Mouse (Mus musculus) embryonic facial prominence, embryonic 15.5 days (tissue): ENCODE results near the gene Slc17a9. TPM values are rescaled to one million over a fixed set of nuclear protein-coding genes. Genes with fewer than 3 reads are reported as not detected.

Source experiments
- ATAC-seq: fragments of 200-750 bp; cut with Nextera tagmentation; 2 replicates; pipeline ENCODE4 v1.8.0; 2017; ENCODE audit warnings: low read depth, moderate TSS enrichment; ENCODE audit not compliant: insufficient number of reproducible peaks, low FRiP score, low TSS enrichment
- H3K27ac ChIP-seq: fragments of 300-500 bp; sonication (generic); replicated peaks from 2 replicates; pipeline ENCODE4 v1.5.1; 2015; ENCODE audit warnings: mild to moderate bottlenecking, inconsistent platforms
- H3K27me3 ChIP-seq: fragments of 300-500 bp; sonication (generic); 2 replicates; pipeline ENCODE4 v1.6.1; 2015; ENCODE audit warnings: inconsistent platforms
- H3K36me3 ChIP-seq: fragments of 300-500 bp; sonication (generic); 2 replicates; pipeline ENCODE4 v1.6.1; 2015; ENCODE audit warnings: mild to moderate bottlenecking, inconsistent platforms
- H3K4me1 ChIP-seq: fragments of 300-500 bp; sonication (generic); 2 replicates; pipeline ENCODE4 v1.6.1; 2015; ENCODE audit warnings: inconsistent platforms
- H3K4me2 ChIP-seq: fragments of 300-500 bp; sonication (generic); replicated peaks from 2 replicates; pipeline ENCODE4 v1.6.1; 2015; ENCODE audit warnings: mild to moderate bottlenecking, inconsistent platforms
- H3K4me3 ChIP-seq: fragments of 300-500 bp; sonication (generic); replicated peaks from 2 replicates; pipeline ENCODE4 v1.5.1; 2015; ENCODE audit warnings: mild to moderate bottlenecking, inconsistent platforms
- H3K9ac ChIP-seq: fragments of 300-500 bp; sonication (generic); 2 replicates; pipeline ENCODE4 v1.6.1; 2015; ENCODE audit warnings: inconsistent platforms
- H3K9me3 ChIP-seq: fragments of 300-500 bp; sonication (generic); replicated peaks from 2 replicates; pipeline ENCODE4 v1.6.1; 2016; ENCODE audit warnings: inconsistent platforms
- WGBS: fragments of 180-500 bp; shearing (Covaris S2); methylation state at CpG from one replicate; pipeline ENCODE4 v1.1.7; 2015; 5-methylcytosine and 5-hydroxymethylcytosine counted together
- polyA plus RNA-seq: library from polyadenylated mRNA; unstranded; fragments of >200 nt; fragmentation: Nextera tagmentation; extraction: Ambion mirVana; gene quantifications from 2 replicates; pipeline ENCODE4 v1.2.1, GENCODE M21; 2015

Slc17a9 gene
- polyA plus RNA-seq, 1 experiment from 2014 or later: 3.7 TPM

DNA sequence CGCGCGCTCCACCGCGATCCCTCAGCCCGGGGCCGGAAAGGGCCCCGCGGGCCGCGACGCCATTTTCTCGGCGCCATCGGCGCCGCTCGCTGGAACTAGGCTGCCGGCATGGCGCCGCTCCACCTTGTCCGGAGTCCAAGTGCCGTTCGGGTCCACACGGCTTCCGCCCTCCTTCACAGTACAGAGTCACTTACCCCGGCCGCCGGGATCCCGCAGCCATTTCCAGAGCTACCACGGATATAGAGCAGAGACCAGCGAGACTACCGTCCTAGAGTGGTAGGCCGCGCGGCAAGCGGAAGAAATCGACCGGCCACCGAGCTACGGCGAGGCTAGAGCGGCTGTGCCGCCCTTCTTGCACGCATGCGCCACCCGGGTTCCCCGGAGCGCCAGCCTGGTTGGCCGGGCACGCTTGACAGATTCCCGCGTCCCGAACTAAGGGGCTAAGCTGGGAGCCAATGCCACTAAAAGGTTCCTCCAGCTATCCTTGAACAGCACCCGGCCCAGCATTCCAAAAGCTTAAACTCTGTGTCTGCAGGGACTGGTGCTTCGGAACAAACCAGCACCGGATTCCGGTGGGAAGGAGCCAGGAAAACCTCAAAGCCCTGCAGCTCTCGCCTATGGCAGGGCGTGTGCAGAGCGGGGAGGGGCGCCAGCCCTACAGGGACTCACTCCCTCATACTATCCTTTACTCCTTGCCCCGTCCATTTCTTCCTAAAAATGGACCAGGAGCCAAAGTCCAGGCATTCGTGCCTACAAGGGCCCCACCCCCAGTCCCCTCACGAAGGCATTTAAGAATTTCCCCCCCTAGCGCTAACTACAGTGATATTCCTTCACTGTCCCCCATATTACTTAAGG, 23.1 kb upstream of the Slc17a9 start:
- no peaks in the 10 kb centered on the region for H3K27me3 ChIP-seq
- peaks cover 37% of the 10 kb centered on the region for H3K4me1 ChIP-seq
- H3K36me3 ChIP-seq: no peaks in the 10 kb centered on the region
- H3K4me2 ChIP-seq: peak overlapping the region; percentile 87
- WGBS: under 1% methylated on average over 57 of the region's 66 CpGs
- H3K9me3 ChIP-seq: no peaks in the 10 kb centered on the region
- H3K27ac ChIP-seq: peak overlapping the region; percentile 95
- H3K4me3 ChIP-seq: peak overlapping the region; percentile 62
- ATAC-seq: peak; percentile 95
- peak overlapping the region; percentile 81 for H3K9ac ChIP-seq

DNA sequence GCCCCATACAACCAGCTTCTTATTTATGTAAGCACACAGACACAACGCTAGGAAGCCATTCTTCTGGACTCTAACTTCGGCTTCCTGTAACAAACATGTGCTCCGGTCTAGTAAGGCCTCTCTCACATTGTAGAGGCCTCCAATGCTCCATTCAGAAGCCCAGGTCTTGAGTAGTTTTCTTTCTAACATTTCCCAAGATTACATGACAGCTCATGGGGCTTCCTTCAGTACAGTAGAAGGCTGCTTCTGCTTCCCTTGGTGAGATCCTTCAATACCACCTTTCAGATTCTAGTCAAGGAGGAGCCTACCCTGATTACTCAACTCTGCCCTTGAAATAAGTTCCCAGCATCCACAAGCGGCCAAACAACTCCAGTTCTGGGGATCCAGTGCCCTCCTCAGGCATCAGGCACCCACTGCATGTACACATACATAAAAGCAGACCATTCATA, 22.3 kb upstream of the Slc17a9 start:
- H3K4me3 ChIP-seq: peak overlapping the region; percentile 62
- peak overlapping the region; percentile 95 for H3K27ac ChIP-seq
- no peaks in the 10 kb centered on the region for H3K9me3 ChIP-seq
- WGBS: 34% methylated on average over 4 of the region's 4 CpGs
- peaks cover 34% of the 10 kb centered on the region for H3K4me1 ChIP-seq
- H3K9ac ChIP-seq: peak overlapping the region; percentile 81; the same call in 1 of the 2 replicates
- ATAC-seq: no peak
- no peaks in the 10 kb centered on the region for H3K36me3 ChIP-seq
- no peaks in the 10 kb centered on the region for H3K27me3 ChIP-seq
- H3K4me2 ChIP-seq: peak overlapping the region; percentile 87

DNA sequence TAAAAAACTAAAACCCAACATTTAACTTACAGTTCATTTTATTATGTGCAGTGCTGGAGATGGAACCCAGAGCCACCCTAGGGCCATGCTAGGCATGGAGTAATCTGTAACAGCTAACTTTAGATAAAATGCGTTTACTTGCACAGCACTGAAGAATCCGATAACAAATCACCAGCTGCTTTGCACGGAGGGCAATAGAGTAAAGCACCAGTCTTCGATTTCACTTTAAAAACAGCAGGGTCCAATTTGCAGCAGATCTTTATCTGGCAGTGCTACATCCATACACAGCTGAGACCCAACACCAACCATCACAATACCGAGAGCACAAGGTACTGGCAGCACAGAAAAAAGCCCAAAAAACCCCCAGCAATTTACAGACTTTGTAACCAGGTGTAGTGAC, 21.9 kb upstream of the Slc17a9 start:
- no peak overlapping the region for H3K4me3 ChIP-seq
- no peaks in the 10 kb centered on the region for H3K9me3 ChIP-seq
- no peak for ATAC-seq
- 52% methylated on average over 5 of the region's 5 CpGs for WGBS
- H3K9ac ChIP-seq: no peak overlapping the region
- H3K4me1 ChIP-seq: peaks cover 36% of the 10 kb centered on the region
- peak overlapping the region; percentile 95; the same call in 1 of the 2 replicates for H3K27ac ChIP-seq
- no peak overlapping the region for H3K4me2 ChIP-seq
- H3K27me3 ChIP-seq: no peaks in the 10 kb centered on the region
- H3K36me3 ChIP-seq: no peaks in the 10 kb centered on the region

DNA sequence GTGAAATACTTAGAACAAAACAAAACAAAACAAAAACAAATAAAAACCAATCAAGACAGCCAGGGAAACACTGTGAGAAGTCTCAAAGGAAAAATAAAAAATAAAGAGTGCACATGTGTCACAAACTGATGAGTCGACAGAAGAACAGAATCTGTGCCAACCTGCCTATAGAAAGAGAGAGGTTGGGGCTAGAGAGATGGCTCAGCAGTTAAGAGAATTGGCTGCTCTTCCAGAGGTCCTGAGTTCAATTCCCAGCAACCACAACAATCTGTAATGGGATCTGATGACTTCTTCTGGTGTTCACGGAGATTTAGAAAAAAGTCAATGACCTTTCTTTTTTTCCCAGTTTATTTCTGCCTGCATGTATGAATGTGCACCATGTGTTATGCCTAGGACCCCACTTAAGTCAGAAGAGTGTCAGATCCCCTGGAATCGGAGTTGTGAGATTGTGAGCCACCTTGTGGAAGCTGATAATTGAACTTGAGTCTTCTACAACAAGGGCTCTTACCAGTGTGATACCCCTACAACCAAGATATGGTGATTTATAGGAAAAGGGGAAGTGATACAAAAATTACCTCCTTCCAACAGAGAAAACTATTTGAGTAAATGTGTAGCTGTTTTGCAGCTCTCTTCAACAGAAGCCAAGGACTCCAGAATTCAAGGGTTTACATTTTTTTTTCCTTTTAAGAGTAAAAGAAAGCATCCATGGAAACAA, 21.3 kb upstream of the Slc17a9 start:
- H3K4me3 ChIP-seq: no peak overlapping the region
- peaks cover 41% of the 10 kb centered on the region for H3K4me1 ChIP-seq
- H3K27ac ChIP-seq: no peak overlapping the region
- WGBS: 64% methylated on average over 3 of the region's 3 CpGs
- ATAC-seq: no peak
- no peaks in the 10 kb centered on the region for H3K36me3 ChIP-seq
- no peak overlapping the region for H3K9ac ChIP-seq
- no peaks in the 10 kb centered on the region for H3K9me3 ChIP-seq
- no peaks in the 10 kb centered on the region for H3K27me3 ChIP-seq
- no peak overlapping the region for H3K4me2 ChIP-seq

DNA sequence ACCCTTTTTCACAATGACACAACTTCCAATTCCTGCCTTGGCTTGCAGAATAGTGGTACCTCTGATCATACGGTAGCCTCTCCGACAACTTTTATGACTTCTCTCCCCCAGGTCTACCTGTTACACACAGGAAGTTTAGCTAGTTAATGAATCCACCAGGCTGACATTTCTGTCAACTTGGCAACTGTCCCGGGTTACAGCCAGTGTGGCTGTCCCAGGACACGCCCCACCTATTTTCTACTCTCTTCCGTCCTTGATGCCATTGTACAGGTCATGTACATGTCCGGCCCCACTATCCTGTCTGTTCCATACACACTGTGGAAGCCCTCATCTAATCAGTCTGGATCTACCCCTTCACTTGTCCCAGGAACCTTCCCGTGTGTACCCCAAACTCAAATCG, 20.5 kb upstream of the Slc17a9 start:
- H3K9ac ChIP-seq: no peak overlapping the region
- WGBS: 79% methylated on average over 8 of the region's 8 CpGs
- H3K4me3 ChIP-seq: no peak overlapping the region
- H3K27me3 ChIP-seq: no peaks in the 10 kb centered on the region
- no peak overlapping the region for H3K4me2 ChIP-seq
- H3K27ac ChIP-seq: no peak overlapping the region
- ATAC-seq: no peak
- peaks cover 36% of the 10 kb centered on the region for H3K4me1 ChIP-seq
- no peaks in the 10 kb centered on the region for H3K36me3 ChIP-seq
- no peaks in the 10 kb centered on the region for H3K9me3 ChIP-seq

DNA sequence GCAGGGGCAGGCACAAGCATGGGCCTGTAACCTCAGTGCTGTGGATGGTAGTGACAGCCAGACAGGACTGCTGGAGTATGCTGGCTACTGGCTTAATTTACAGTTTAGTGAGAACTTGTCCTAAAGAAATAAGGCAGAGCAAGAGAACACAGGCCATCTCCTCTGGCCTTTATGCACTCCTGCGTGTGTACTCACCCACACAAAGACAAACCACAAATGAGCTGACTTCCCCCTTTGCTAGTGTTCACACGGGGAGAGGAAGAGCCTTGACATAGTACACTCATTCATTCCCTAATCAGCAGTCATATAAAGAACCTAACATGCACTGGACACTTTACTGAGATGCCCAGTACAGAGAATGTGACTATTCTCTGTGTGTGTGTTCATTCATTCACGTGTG, 20.0 kb upstream of the Slc17a9 start:
- no peak overlapping the region for H3K4me2 ChIP-seq
- no peak overlapping the region for H3K27ac ChIP-seq
- H3K4me1 ChIP-seq: peaks cover 32% of the 10 kb centered on the region
- H3K36me3 ChIP-seq: no peaks in the 10 kb centered on the region
- H3K9me3 ChIP-seq: no peaks in the 10 kb centered on the region
- no peak overlapping the region for H3K4me3 ChIP-seq
- H3K27me3 ChIP-seq: no peaks in the 10 kb centered on the region
- no peak overlapping the region for H3K9ac ChIP-seq
- ATAC-seq: no peak
- WGBS: 78% methylated on average over 3 of the region's 3 CpGs

DNA sequence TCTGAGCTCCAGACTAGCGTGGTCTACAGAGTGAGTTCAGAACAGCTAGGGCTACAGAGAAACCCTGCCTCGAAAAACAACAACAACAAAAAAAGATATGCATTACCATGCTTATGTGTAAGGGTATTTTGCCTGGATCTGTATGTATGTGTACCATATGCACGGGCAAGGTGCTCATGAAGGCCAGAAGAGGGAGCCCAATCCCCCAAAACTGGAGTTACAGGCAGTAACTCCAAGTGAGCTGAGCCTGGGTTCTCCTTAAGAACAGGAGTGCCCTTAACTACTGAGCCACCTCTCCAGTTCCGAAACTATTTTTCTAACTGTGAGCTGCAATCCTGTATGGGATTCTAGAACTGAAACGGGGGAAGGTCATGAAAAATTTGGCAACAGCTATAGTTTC, 19.1 kb upstream of the Slc17a9 start:
- Histone ChIP-seq H3K4me3 (no peak overlapping the region), H3K4me2 (no peak overlapping the region), H3K27ac (no peak overlapping the region), H3K36me3 (no peaks in the 10 kb centered on the region), H3K4me1 (peaks cover 24% of the 10 kb centered on the region), H3K27me3 (no peaks in the 10 kb centered on the region), H3K9ac (no peak overlapping the region), H3K9me3 (no peaks in the 10 kb centered on the region)
- WGBS: 92% methylated on average over 5 of the region's 5 CpGs
- ATAC-seq: no peak

DNA sequence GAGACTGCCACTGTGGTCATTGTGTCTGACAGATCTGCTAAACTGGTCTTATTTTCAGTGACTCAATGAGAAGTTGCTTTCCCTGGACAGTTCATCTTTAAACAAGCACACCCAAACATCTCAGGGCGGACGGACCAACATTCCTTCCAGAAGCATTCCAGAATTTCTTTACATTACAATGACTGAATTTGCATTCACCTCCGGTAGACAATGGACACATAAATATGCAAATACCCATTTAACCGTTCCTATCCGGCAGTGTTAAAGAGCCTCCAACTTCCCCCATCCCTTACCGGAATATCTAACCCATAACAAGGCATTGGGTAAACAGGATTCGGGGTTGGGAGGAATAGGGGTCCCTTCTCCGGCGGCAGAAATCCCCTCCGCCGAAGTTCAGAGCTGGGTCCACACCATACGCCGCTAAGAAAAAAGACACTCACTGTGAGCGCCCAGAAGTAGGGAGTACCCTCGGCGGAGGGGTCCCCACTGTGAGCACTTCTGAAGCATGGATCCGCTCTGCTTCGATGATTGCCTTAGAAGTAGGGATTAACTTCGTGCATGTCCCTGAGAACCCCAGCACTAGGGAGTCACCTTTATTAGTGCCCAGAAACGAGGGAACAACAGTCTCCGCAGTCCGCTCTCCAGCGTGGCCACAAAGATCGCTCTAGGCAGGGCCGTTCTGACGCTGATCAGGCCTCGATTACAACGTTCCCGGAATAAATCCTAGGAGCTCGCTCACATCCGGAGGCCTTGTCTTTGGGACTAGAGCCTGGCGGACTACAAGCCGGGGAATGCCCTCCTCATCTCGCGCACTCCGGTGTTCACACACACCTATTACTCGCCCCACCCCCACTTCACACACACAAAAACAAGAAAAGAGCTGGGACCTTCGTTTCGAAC, 15.8 kb upstream of the Slc17a9 start:
- Histone ChIP-seq H3K9me3 (no peaks in the 10 kb centered on the region), H3K4me1 (peaks cover 19% of the 10 kb centered on the region), H3K4me2 (peak overlapping the region; percentile 76), H3K36me3 (peaks cover 8% of the 10 kb centered on the region), H3K27ac (peak overlapping the region; percentile 89), H3K4me3 (peak overlapping the region; percentile 98), H3K27me3 (no peaks in the 10 kb centered on the region), H3K9ac (peak overlapping the region; percentile 69)
- WGBS: under 1% methylated on average over 39 of the region's 39 CpGs
- peak; percentile 66 for ATAC-seq

DNA sequence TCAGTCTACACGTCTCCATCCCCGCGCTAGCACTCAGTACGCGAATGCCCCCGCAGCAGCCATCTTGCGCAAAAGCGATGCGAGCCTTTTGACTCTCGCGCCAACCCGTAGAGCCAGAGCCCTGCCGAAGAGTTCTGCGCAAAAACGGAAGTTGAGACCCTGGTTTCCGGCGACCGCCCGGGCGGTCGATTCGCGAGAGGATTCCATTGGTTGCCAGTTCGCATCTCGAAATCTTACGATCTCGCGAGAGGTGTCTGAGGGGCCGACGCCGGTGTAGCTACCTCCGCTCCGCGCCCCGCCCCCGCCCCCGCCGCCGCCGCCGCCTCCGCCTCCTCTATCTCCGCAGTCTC, 15.2 kb upstream of the Slc17a9 start, which contains the start of the genes Dido1 and Gid8:
Gene Dido1 (minus strand): TSS at position 77 of the 350 bp plus-strand sequence.
Gene Gid8 (plus strand): TSS at position 195 of the 350 bp plus-strand sequence.
- Histone ChIP-seq H3K27ac (peak within 1 kb of the TSS; percentile 90), H3K9me3 (no peaks in the 10 kb centered on the region), H3K27me3 (no peaks in the 10 kb centered on the region), H3K4me1 (peaks cover 19% of the 10 kb centered on the region), H3K4me2 (peak within 1 kb of the TSS; percentile 76), H3K4me3 (peak within 1 kb of the TSS; percentile 98), H3K9ac (peak within 1 kb of the TSS; percentile 99), H3K36me3 (peaks cover 14% of the 10 kb centered on the region)
- under 1% methylated on average over 39 of the region's 43 CpGs for WGBS
- ATAC-seq: peak; percentile 94

DNA sequence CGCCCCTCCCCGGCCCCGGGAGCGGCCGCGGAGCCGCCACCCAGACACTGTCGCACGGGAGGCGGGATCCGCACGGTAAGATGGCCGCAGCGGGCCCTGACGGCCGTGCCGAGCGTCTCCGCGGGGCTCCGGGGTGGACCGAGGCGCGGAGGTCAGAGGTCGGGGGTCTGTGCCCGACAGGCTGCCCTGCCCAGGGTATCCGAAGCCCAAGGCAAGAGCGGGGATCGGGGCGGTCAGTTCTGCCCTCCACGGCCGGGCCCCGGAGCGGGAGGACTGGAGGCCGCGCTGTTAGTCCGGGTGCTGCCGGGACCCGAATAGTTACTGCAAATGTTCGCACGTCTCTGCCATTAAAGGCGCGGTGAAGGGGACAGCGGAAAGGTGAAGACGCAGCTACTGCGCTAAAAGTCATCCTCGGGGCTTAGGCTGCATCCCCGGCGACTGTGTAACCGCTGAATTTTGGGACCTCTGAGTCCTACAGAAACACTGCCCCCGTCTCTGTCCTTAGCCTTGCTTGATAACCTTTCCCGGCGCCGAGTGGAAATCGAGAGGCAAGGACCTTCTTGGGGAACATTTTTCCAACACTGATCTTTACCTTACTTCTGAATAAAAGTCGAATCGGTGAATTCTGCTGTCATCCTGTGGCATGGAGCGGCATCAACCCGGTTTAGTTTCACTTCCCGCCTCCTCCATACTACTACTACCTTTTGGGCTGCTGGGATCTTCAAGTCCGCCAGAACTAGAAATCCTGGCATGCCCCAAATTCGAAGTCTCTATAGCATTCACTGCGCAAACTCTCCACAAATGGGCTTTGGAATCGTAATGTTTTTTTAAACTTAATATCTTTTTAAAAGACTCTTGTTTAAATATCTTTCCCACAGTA, 14.5 kb upstream of the Slc17a9 start:
- H3K27me3 ChIP-seq: no peaks in the 10 kb centered on the region
- no peaks in the 10 kb centered on the region for H3K9me3 ChIP-seq
- H3K36me3 ChIP-seq: peaks cover 15% of the 10 kb centered on the region
- peak overlapping the region; percentile 99 for H3K9ac ChIP-seq
- peak; percentile 44 for ATAC-seq
- 2% methylated on average over 63 of the region's 64 CpGs for WGBS
- peak overlapping the region; percentile 98 for H3K4me3 ChIP-seq
- H3K4me1 ChIP-seq: peaks cover 19% of the 10 kb centered on the region
- peak overlapping the region; percentile 61 for H3K4me2 ChIP-seq
- H3K27ac ChIP-seq: peak overlapping the region; percentile 90
